13 mouse cellular contexts compared by ENCODE assay signal in genomic region chr2:32617601-32618000, GRCm38 (mm10). TPM values are rescaled to one million over a fixed set of nuclear protein-coding genes. Genes with fewer than 3 reads are reported as not detected.
DNase-seq lines count a peak whose midpoint lies in the region; ATAC-seq and TF ChIP-seq lines count a peak whose summit lies in the region.
"Had no signal": no experiment of that assay in that cellular context is flagged by ENCODE, and none has a peak within 500 bp of the region (broad histone marks: within the 10 kb centered on the region; RNA-seq: fewer than 3 reads in every experiment).

No protein-coding gene starts in this region.

- no peaks in the 10 kb centered on the region for H3K36me3 ChIP-seq in kidney, adult 2 months (ENCODE audit: control insufficient read depth, insufficient read depth, low read length)
- peaks cover 2% of the 10 kb centered on the region; the same call in 1 of the 2 replicates for H3K36me3 ChIP-seq in midbrain, embryonic 16.5 days (ENCODE audit: control insufficient read depth, insufficient read depth, low read length)

- ATAC-seq in midbrain, embryonic 16.5 days: no peak

- no peak overlapping the region for H3K4me3 ChIP-seq in kidney, adult 2 months (ENCODE audit: insufficient read depth, low read depth, low read length)
- no peak overlapping the region for H3K4me3 ChIP-seq in midbrain, embryonic 16.5 days (ENCODE audit: low read depth, low read length)
- H3K4me3 ChIP-seq: limb, embryonic 15.5 days; neural tube, embryonic 12.5 days had no signal

- H3K27ac ChIP-seq in kidney, adult 2 months (ENCODE audit: insufficient read depth, low read depth, low read length): no peak overlapping the region
- no peak overlapping the region for H3K27ac ChIP-seq in midbrain, embryonic 16.5 days (ENCODE audit: low read length)
- H3K27ac ChIP-seq: limb, embryonic 15.5 days; neural tube, embryonic 12.5 days had no signal

- no peak for DNase-seq in kidney, adult 2 months
- DNase-seq in kidney, postnatal 10 days: no peak
- peak; percentile 61 for DNase-seq in thymus, postnatal 4 days
- DNase-seq in thymus, adult 18-20 months: no peak
- no peak for DNase-seq in brain, embryonic 14.5 days (ENCODE audit: low read depth)
- no peak for DNase-seq in adrenal gland, adult 8-10 months
- DNase-seq: gastrocnemius, postnatal 14 days; kidney, adult 11 months had no signal

- H3K9me3 ChIP-seq in midbrain, embryonic 16.5 days (replicated peaks; ENCODE audit: control insufficient read depth, low read length, poor library complexity, severe bottlenecking): 0 out of 2 replicates have a peak, but pooled peaks cover 3% of the 10 kb centered on the region
- H3K9me3 ChIP-seq: neural tube, embryonic 12.5 days had no signal

- 0 out of 2 replicates have a peak, but pooled peaks cover 6% of the 10 kb centered on the region for H3K4me1 ChIP-seq in kidney, adult 2 months (ENCODE audit: control insufficient read depth, insufficient read depth, low read length)
- H3K4me1 ChIP-seq in midbrain, embryonic 16.5 days (ENCODE audit: control insufficient read depth, insufficient read depth, low read length): peaks cover 6% of the 10 kb centered on the region; the same call in 1 of the 2 replicates

- H3K27me3 ChIP-seq in kidney, adult 2 months (replicated peaks; ENCODE audit: control insufficient read depth, insufficient read depth, low read length): no peaks in the 10 kb centered on the region
- H3K27me3 ChIP-seq in midbrain, embryonic 16.5 days (ENCODE audit: control insufficient read depth, insufficient read depth, low read depth, low read length): no peaks in the 10 kb centered on the region
- H3K27me3 ChIP-seq: limb, embryonic 15.5 days; neural tube, embryonic 12.5 days had no signal

- 93% methylated on average over 4 of the region's 4 CpGs for WGBS in kidney, adult 2 months
- WGBS in midbrain, embryonic 16.5 days: 91% methylated on average over 4 of the region's 4 CpGs

- peak; percentile 48 for TF ChIP-seq CTCF in kidney, adult 2 months (conservative IDR thresholded peaks at IDR 0.05; ENCODE audit: insufficient read depth, insufficient read length, low read depth, low read length)
- peak; percentile 29; the same call in 1 of the 2 replicates for TF ChIP-seq CTCF in brain, embryonic 14.5 days (IDR thresholded peaks at IDR 0.05; ENCODE audit: borderline replicate concordance, extremely low read depth, insufficient read depth, insufficient read length)

- no peak overlapping the region for H3K9ac ChIP-seq in midbrain, embryonic 16.5 days (ENCODE audit: low read depth, low read length)
- H3K9ac ChIP-seq: limb, embryonic 15.5 days; neural tube, embryonic 12.5 days had no signal

- TF ChIP-seq POLR2A in kidney, adult 2 months (IDR thresholded peaks at IDR 0.05; ENCODE audit: low read depth, low read length): no peak
- TF ChIP-seq POLR2A in brain, embryonic 14.5 days (IDR thresholded peaks at IDR 0.05; ENCODE audit: borderline replicate concordance, extremely low read depth, insufficient read depth, insufficient read length, poor library complexity, severe bottlenecking): no peak

- no peak overlapping the region for H3K4me2 ChIP-seq in midbrain, embryonic 16.5 days (ENCODE audit: low read length)
- H3K4me2 ChIP-seq: limb, embryonic 15.5 days; neural tube, embryonic 12.5 days had no signal

RNA-seq across cellular contexts. Expression of gene Ak1, which starts 4.0 kb away (rescaled TPM):
- 31.6 and 47.4 TPM in 2 replicates for polyA plus RNA-seq in kidney, adult 2 months (2012; rRNA removed)
- polyA plus RNA-seq in brain, embryonic 14.5 days (2012; rRNA removed): 31.0 and 41.5 TPM in 2 replicates
- total RNA-seq in adrenal gland, adult 8-10 months (2022): 10 to 100 TPM; 24.1 to 57.3 (median 40.1) TPM
- polyA plus RNA-seq in midbrain, embryonic 16.5 days (2015; fragmentation: Nextera tagmentation; extraction: Ambion mirVana): 107 and 108 TPM in 2 replicates

RNA-seq across cellular contexts. Expression of gene St6galnac6, which starts 18.1 kb away (rescaled TPM):
- polyA plus RNA-seq in kidney, adult 2 months (2012; rRNA removed): 21.1 and 23.6 TPM in 2 replicates
- 16.2 and 22.6 TPM in 2 replicates for polyA plus RNA-seq in brain, embryonic 14.5 days (2012; rRNA removed)
- total RNA-seq in adrenal gland, adult 8-10 months (2022): 10 to 100 TPM; 42.7 to 61.4 (median 51.8) TPM
- polyA plus RNA-seq in midbrain, embryonic 16.5 days (2015; fragmentation: Nextera tagmentation; extraction: Ambion mirVana): 26.5 and 36.4 TPM in 2 replicates

RNA-seq across cellular contexts. Expression of gene Eng, which starts 28.8 kb away (rescaled TPM):
- polyA plus RNA-seq in kidney, adult 2 months (2012; rRNA removed): 228 and 289 TPM in 2 replicates
- 27.1 and 38.0 TPM in 2 replicates for polyA plus RNA-seq in brain, embryonic 14.5 days (2012; rRNA removed)
- 100 to 1,000 TPM in 3 of 4 experiments, 10 to 100 TPM in 1; 96.0 to 134 (median 120) TPM for total RNA-seq in adrenal gland, adult 8-10 months (2022)
- polyA plus RNA-seq in midbrain, embryonic 16.5 days (2015; fragmentation: Nextera tagmentation; extraction: Ambion mirVana): 27.2 and 30.3 TPM in 2 replicates

RNA-seq across cellular contexts. Expression of gene St6galnac4, which starts 30.7 kb away (rescaled TPM):
- 7.0 and 7.2 TPM in 2 replicates for polyA plus RNA-seq in kidney, adult 2 months (2012; rRNA removed)
- polyA plus RNA-seq in brain, embryonic 14.5 days (2012; rRNA removed): 21.7 and 23.9 TPM in 2 replicates
- total RNA-seq in adrenal gland, adult 8-10 months (2022): 10 to 100 TPM in 3 of 4 experiments, 1 to 10 TPM in 1; 8.5 to 18.9 (median 13.8) TPM
- 33.4 and 39.0 TPM in 2 replicates for polyA plus RNA-seq in midbrain, embryonic 16.5 days (2015; fragmentation: Nextera tagmentation; extraction: Ambion mirVana)

RNA-seq across cellular contexts. Expression of gene 9430097D07Rik, which starts 42.1 kb away (rescaled TPM):
- polyA plus RNA-seq in kidney, adult 2 months (2012; rRNA removed): not detected in 2 replicates
- 0.26 and 0.33 TPM in 2 replicates for polyA plus RNA-seq in brain, embryonic 14.5 days (2012; rRNA removed)
- not detected for total RNA-seq in adrenal gland, adult 8-10 months (2022)
- 0.52 and 1.1 TPM in 2 replicates for polyA plus RNA-seq in midbrain, embryonic 16.5 days (2015; fragmentation: Nextera tagmentation; extraction: Ambion mirVana)
- total RNA-seq: gastrocnemius, postnatal 14 days had no signal
- polyA plus RNA-seq: heart, embryonic 16.5 days; limb, embryonic 15.5 days; spleen, adult 2 months had no signal
